Mouse (Mus musculus) stomach, postnatal 0 days (tissue): ENCODE results near the gene 4930572O03Rik.
"Not testable (repeated sequence)": the region's sequence is repeated elsewhere in the genome, so short reads cannot be mapped to it uniquely, and the experiment has no call there.

Experiments
- CTCF ChIP-seq: IDR thresholded peaks from 2 replicates; pipeline ENCODE4 v1.5.1; 2016; ENCODE audit warnings: antibody characterized with exemption, low read depth, mild to moderate bottlenecking, moderate library complexity
- EP300 ChIP-seq: optimal IDR thresholded peaks from 2 replicates; pipeline ENCODE3; 2016; ENCODE audit warnings: antibody characterized with exemption

DNA sequence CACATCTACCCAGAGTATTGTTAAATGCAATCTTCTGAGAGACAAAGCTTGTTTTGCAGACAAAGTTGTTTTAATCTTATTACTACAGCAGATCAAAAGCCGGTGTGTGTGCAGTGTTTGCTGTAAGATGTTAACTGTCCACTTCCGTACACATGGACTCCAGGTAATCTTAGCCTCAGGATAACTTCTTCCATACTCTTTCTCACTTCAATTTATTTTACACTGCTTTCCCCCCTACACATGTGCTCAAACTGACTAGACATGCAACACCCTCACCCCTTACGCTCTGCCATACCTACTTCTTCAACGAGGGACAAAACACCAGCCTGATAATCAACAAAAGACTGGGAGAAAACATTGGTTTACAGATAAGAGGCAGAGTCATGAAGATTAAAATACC, 34.0 kb upstream of the 4930572O03Rik start:
- not testable (repeated sequence) for TF ChIP-seq CTCF, EP300
